Mouse (Mus musculus): ENCODE measurements around the gene Zc3h18. TPM values are rescaled to one million over a fixed set of nuclear protein-coding genes. Genes with fewer than 3 reads are reported as not detected.

Zc3h18 gene
- polyA plus RNA-seq, 1 experiment from 2014 or later = 24.0 TPM

DNA sequence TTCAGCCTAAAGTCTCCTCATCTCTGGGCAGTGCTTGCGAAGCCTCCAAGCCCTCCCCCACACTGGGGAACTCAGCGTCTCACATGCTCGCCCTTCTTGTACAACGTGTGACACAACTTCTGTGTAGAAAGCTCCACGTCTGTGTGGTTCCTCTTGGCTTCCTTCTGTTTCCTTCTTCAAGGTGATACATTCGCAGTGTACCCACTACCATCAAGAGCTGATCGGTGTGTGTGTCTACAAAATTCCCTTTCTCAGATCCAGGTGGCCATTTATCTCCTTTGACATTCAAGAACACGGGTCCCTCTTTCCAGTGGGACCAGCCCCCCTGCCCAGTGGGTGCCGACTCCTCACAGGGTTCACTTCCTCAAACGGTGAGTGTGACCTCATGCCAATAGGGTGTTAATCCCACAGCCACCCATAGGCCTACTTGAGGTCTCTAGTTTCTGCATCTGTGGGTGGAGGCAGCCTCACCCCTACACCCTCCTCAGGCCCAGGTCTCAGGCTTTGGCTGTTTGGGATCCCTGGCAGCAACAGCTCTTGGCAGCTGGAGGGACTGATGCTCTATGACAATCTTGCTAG lies 53.7 kb downstream of the Zc3h18 start:
- H3K36me3 ChIP-seq (ENCODE audit: control insufficient read depth, insufficient read depth) = peaks cover 11% of the 10 kb centered on the region; the same call in 1 of the 2 replicates
- WGBS = 79% methylated on average over 10 of the region's 10 CpGs
- H3K9me3 ChIP-seq (ENCODE audit: control insufficient read depth) = no peaks in the 10 kb centered on the region
- no peak overlapping the region for H3K4me2 ChIP-seq (replicated peaks; ENCODE audit: low read depth)
- no peaks in the 10 kb centered on the region for H3K27me3 ChIP-seq (replicated peaks; ENCODE audit: control insufficient read depth, insufficient read depth, low read length)
- H3K4me1 ChIP-seq (replicated peaks; ENCODE audit: control insufficient read depth, insufficient read depth, low read length) = peaks cover 5% of the 10 kb centered on the region; the same call in 1 of the 2 replicates
- ATAC-seq = no peak
- no peak overlapping the region for H3K27ac ChIP-seq (ENCODE audit: low read depth, low read length)
- H3K9ac ChIP-seq (ENCODE audit: low read depth, low read length) = no peak overlapping the region
- TF ChIP-seq CTCF (IDR thresholded peaks at IDR 0.05; ENCODE audit: low read depth) = no peak
- H3K4me3 ChIP-seq (ENCODE audit: low read depth, low read length) = no peak overlapping the region

- Histone ChIP-seq H3K27ac (ENCODE audit: low read depth, low read length) (no peak overlapping the region), H3K9ac (ENCODE audit: low read depth, low read length) (no peak overlapping the region), H3K27me3 (replicated peaks; ENCODE audit: control insufficient read depth, insufficient read depth, low read length) (no peaks in the 10 kb centered on the region), H3K36me3 (ENCODE audit: control insufficient read depth, insufficient read depth) (peaks cover 8% of the 10 kb centered on the region; the same call in 1 of the 2 replicates), H3K4me3 (ENCODE audit: low read depth, low read length) (no peak overlapping the region), H3K9me3 (ENCODE audit: control insufficient read depth) (no peaks in the 10 kb centered on the region), H3K4me1 (replicated peaks; ENCODE audit: control insufficient read depth, insufficient read depth, low read length) (peaks cover 5% of the 10 kb centered on the region; the same call in 1 of the 2 replicates), H3K4me2 (replicated peaks; ENCODE audit: low read depth) (no peak overlapping the region)
- no peak for ATAC-seq
- TF ChIP-seq CTCF (IDR thresholded peaks at IDR 0.05; ENCODE audit: low read depth) = no peak
- WGBS = 74% methylated on average over 3 of the region's 3 CpGs
Observed at GRCm38 (mm10) chr8:122430646-122431045, 54.2 kb downstream of the Zc3h18 start.

DNA sequence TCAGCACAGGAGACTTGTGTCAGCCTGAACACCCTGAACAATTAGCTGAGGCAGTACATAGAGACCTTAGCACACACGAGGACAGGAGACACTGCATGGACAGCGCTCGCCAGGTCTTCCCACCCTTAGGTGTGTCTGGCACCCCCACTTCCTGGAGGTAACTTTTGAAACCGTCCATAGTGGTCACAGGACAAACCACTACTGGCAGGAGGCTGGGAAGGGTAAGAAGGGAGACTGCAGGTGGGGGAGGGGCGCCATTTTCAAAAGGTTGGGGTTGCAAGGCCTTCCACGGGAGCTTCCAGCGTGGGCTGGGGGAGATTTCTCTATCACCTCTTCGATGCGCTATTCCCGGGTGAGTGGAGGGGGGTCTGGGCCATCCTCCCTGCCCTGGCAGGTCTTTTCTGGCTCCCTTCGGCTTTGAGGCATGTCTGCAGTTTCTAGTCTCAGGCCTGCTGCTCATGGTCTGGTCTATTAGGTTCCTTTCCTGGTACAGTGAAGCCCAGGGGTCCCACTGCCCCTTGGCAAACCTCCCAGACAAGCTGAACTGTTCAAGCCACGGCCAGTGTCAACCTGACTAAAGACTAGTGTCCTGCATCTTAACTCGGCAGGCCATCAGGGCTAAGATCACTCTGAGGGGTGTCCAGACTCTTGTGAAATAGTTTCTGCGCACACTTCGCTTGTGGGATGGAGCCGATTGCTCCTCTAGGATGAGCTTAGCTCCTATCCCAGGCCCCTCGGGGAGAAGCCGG lies 55.5 kb downstream of the Zc3h18 start:
- ATAC-seq = peak; percentile 25; the same call in 1 of the 2 replicates
- peak overlapping the region; percentile 97 for H3K4me2 ChIP-seq (replicated peaks; ENCODE audit: low read depth)
- 17% methylated on average over 18 of the region's 18 CpGs for WGBS
- no peak for TF ChIP-seq CTCF (IDR thresholded peaks at IDR 0.05; ENCODE audit: low read depth)
- peak overlapping the region; percentile 75 for H3K27ac ChIP-seq (ENCODE audit: low read depth, low read length)
- peak overlapping the region; percentile 69 for H3K9ac ChIP-seq (ENCODE audit: low read depth, low read length)
- H3K27me3 ChIP-seq (replicated peaks; ENCODE audit: control insufficient read depth, insufficient read depth, low read length) = no peaks in the 10 kb centered on the region
- H3K36me3 ChIP-seq (ENCODE audit: control insufficient read depth, insufficient read depth) = peaks cover 11% of the 10 kb centered on the region; the same call in 1 of the 2 replicates
- H3K4me1 ChIP-seq (replicated peaks; ENCODE audit: control insufficient read depth, insufficient read depth, low read length) = peaks cover 5% of the 10 kb centered on the region; the same call in 1 of the 2 replicates
- peak overlapping the region; percentile 67 for H3K4me3 ChIP-seq (ENCODE audit: low read depth, low read length)
- H3K9me3 ChIP-seq (ENCODE audit: control insufficient read depth) = no peaks in the 10 kb centered on the region

DNA sequence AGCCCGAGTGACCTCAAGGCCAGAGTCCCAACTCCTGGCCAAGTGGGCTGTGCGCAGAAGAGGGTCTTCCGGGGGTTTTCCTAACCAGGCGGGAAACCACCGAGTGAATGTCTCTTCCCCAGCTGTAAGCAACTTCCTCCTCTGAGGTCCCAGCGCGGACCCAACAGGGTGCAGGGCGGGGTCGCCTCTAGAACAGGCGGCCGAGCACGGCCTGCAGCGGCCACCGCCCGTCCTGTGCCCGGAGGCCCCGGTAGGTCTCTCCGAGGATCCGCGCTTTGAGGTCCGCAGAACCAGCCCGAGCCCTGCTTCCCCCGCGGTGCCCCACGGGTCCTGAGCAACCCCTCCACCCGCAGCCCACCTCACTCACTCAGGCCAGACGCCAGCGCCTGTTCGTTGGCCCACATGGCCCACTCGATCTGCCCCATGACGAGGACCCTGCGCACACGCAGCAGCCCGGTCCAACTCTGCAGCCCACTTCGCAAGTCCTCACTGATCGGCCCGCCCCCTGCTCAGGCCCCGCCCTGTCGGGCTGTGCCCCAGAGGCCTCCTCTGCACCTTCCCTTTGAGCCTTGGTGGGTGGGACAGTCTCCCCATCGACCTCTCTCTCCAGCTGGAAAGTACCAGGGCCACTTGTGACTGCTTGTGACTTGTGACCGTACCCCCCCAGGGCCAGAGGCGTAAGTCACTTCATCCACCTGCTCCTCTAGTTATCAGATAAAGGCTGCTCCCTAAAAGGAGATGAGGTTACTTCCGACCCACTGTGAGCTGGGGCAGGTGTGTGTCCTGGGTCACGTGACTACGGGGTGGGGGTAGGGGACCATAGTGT lies 56.2 kb downstream of the Zc3h18 start, which contains the start of gene Cyba:
TSS of gene Cyba (minus strand) at position 488 of the 826 bp plus-strand sequence.
- TF ChIP-seq CTCF (IDR thresholded peaks at IDR 0.05; ENCODE audit: low read depth) = no peak
- peak; percentile 80 for ATAC-seq
- Histone ChIP-seq H3K27me3 (replicated peaks; ENCODE audit: control insufficient read depth, insufficient read depth, low read length) (no peaks in the 10 kb centered on the region), H3K4me1 (replicated peaks; ENCODE audit: control insufficient read depth, insufficient read depth, low read length) (peaks cover 5% of the 10 kb centered on the region; the same call in 1 of the 2 replicates), H3K36me3 (ENCODE audit: control insufficient read depth, insufficient read depth) (peaks cover 17% of the 10 kb centered on the region; the same call in 1 of the 2 replicates), H3K9me3 (ENCODE audit: control insufficient read depth) (no peaks in the 10 kb centered on the region), H3K9ac (ENCODE audit: low read depth, low read length) (peak within 1 kb of the TSS; percentile 69), H3K27ac (ENCODE audit: low read depth, low read length) (peak within 1 kb of the TSS; percentile 75), H3K4me3 (ENCODE audit: low read depth, low read length) (peak within 1 kb of the TSS; percentile 67), H3K4me2 (replicated peaks; ENCODE audit: low read depth) (peak within 1 kb of the TSS; percentile 97)
- 2% methylated on average over 44 of the region's 45 CpGs for WGBS

DNA sequence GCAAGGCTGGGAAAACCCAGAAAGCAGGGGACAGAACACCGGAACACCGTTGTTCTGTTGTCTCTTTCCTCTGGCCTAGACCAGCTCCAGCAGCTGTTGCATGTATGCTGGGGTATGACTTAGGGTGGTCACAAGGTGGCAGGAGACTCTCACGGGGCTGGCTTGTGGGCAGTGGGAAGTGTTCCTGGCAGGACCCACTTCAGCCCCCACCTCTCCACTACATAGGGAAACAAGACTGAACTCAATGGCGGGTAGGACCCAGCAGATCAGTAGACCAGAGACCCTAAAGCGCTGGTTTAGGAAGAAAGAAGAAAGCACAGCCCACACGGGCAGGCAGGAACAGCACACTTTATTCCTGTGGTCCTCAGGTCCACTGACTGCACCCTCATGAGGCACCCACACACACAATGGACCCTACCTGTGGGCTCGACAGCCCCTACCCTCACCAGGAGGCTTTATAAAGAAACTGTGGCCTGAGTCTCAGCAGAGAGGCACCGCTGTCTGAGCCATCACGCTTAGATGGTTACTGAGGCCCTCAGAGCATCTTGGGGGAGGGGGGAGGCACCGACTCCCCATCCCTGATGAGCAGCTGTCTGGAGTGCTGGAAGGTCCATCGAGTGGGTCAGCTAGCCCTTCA lies 57.0 kb downstream of the Zc3h18 start:
- ATAC-seq = peak; percentile 3; the same call in 1 of the 2 replicates
- Histone ChIP-seq H3K4me1 (replicated peaks; ENCODE audit: control insufficient read depth, insufficient read depth, low read length) (peaks cover 5% of the 10 kb centered on the region; the same call in 1 of the 2 replicates), H3K27ac (ENCODE audit: low read depth, low read length) (peak overlapping the region; percentile 75; the same call in 1 of the 2 replicates), H3K4me3 (ENCODE audit: low read depth, low read length) (peak overlapping the region; percentile 67; the same call in 1 of the 2 replicates), H3K36me3 (ENCODE audit: control insufficient read depth, insufficient read depth) (peaks cover 19% of the 10 kb centered on the region), H3K4me2 (replicated peaks; ENCODE audit: low read depth) (peak overlapping the region; percentile 97), H3K9ac (ENCODE audit: low read depth, low read length) (no peak overlapping the region), H3K9me3 (ENCODE audit: control insufficient read depth) (no peaks in the 10 kb centered on the region), H3K27me3 (replicated peaks; ENCODE audit: control insufficient read depth, insufficient read depth, low read length) (no peaks in the 10 kb centered on the region)
- TF ChIP-seq CTCF (IDR thresholded peaks at IDR 0.05; ENCODE audit: low read depth) = peak; percentile 59
- WGBS = 62% methylated on average over 11 of the region's 11 CpGs
